Mouse (Mus musculus): ENCODE data around the gene Triobp.

- TF ChIP-seq CTCF (IDR thresholded peaks at IDR 0.05; ENCODE audit: low read depth) (peak; percentile 88), EP300 (IDR thresholded peaks at IDR 0.05; ENCODE audit: low read depth) (no peak)
Measured at GRCm38 (mm10) chr15:78903243-78903642, 44.3 kb upstream of the Triobp start.

Measured in heart, postnatal 0 days (tissue).